8 mouse cellular contexts compared by ENCODE assay signal in the genomic region with DNA sequence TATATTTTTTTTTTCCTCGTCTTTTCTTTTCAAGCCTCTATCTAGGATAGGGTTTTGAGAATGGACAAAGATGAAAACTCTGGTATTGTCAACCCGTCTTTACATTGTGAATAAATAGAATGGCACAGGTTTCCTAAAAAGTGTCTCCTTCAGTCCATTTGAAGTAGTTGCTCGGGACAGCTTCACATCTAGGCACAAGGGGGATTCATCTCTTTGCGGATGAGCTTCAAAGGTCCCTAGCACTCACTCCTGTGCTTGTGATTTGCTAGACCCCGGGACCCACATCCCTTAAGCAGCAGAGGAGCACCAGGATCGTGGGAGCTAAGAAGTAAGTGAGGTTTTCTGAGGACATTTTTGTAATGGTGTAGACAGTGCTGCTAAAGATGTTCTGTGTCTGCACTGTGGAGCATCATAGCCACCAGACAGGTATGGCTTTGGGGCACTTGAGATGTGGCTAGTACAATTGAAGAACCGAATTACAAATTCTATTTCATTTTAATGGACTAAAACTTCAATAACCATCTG. TPM values are rescaled to one million over a fixed set of nuclear protein-coding genes. Genes with fewer than 3 reads are reported as not detected.
DNase-seq lines count a peak whose midpoint lies in the region; ATAC-seq and TF ChIP-seq lines count a peak whose summit lies in the region.

No protein-coding gene starts in this region.

- 7% methylated on average over 7 of the region's 7 CpGs for WGBS in thymus, adult 2 months
- 12% methylated on average over 7 of the region's 7 CpGs for WGBS in intestine, embryonic 15.5 days
- 17% methylated on average over 7 of the region's 7 CpGs for WGBS in neural tube, embryonic 13.5 days

- ATAC-seq in CD4-positive, CD25-positive, alpha-beta regulatory T cell, adult 4 months, result no peak
- no peak for ATAC-seq in intestine, embryonic 15.5 days
- peak; percentile 8; the same call in 1 of the 2 replicates for ATAC-seq in neural tube, embryonic 13.5 days (ENCODE audit: low read depth)

- DNase-seq in CD4-positive, CD25-positive, alpha-beta regulatory T cell, adult 2 months (ENCODE audit: low read depth, low spot score), result peak; percentile 16
- peak; percentile 8 for DNase-seq in thymus, adult 2 months
- no peak for DNase-seq in thymus, adult 18-20 months
- no peak for DNase-seq in gastrocnemius, postnatal 25 days
- no peak for DNase-seq in frontal cortex, postnatal 36 days (ENCODE audit: low spot score in 2 of 2)

- TF ChIP-seq POLR2A in thymus, adult 2 months (IDR thresholded peaks at IDR 0.05; ENCODE audit: control insufficient read depth, extremely low read depth, insufficient read depth, low read length, poor library complexity), result no peak

- H3K27me3 ChIP-seq in thymus, adult 2 months (ENCODE audit: control insufficient read depth, insufficient read depth, low read length), result no peaks in the 10 kb centered on the region
- no peaks in the 10 kb centered on the region for H3K27me3 ChIP-seq in intestine, embryonic 15.5 days (replicated peaks)
- H3K27me3 ChIP-seq in neural tube, embryonic 13.5 days, result no peaks in the 10 kb centered on the region

- peak overlapping the region; percentile 80 for H3K4me2 ChIP-seq in intestine, embryonic 15.5 days (replicated peaks)
- H3K4me2 ChIP-seq in neural tube, embryonic 13.5 days, result peak overlapping the region; percentile 88

- peak overlapping the region; percentile 48 for H3K4me3 ChIP-seq in thymus, adult 2 months (ENCODE audit: control insufficient read depth, insufficient read depth, low read length)
- H3K4me3 ChIP-seq in intestine, embryonic 15.5 days (replicated peaks), result peak overlapping the region; percentile 50
- peak overlapping the region; percentile 55 for H3K4me3 ChIP-seq in neural tube, embryonic 13.5 days

- TF ChIP-seq CTCF in thymus, adult 2 months (IDR thresholded peaks at IDR 0.05; ENCODE audit: borderline replicate concordance, control insufficient read depth, extremely low read depth, insufficient read depth, low read length, poor library complexity), result no peak

- peaks cover 9% of the 10 kb centered on the region for H3K4me1 ChIP-seq in thymus, adult 2 months (replicated peaks; ENCODE audit: control insufficient read depth, insufficient read depth, low read length)
- 0 out of 2 replicates have a peak, but pooled peaks cover 10% of the 10 kb centered on the region for H3K4me1 ChIP-seq in intestine, embryonic 15.5 days (replicated peaks)
- peaks cover 20% of the 10 kb centered on the region for H3K4me1 ChIP-seq in neural tube, embryonic 13.5 days (replicated peaks)

- no peaks in the 10 kb centered on the region for H3K36me3 ChIP-seq in thymus, adult 2 months (ENCODE audit: control insufficient read depth, insufficient read depth, low read length)
- H3K36me3 ChIP-seq in intestine, embryonic 15.5 days, result no peaks in the 10 kb centered on the region
- no peaks in the 10 kb centered on the region for H3K36me3 ChIP-seq in neural tube, embryonic 13.5 days

- peak overlapping the region; percentile 56; the same call in 1 of the 2 replicates for H3K27ac ChIP-seq in thymus, adult 2 months (ENCODE audit: control insufficient read depth, insufficient read depth, low read length)
- no peak overlapping the region for H3K27ac ChIP-seq in intestine, embryonic 15.5 days
- H3K27ac ChIP-seq in neural tube, embryonic 13.5 days (replicated peaks), result no peak overlapping the region

- peak overlapping the region; percentile 58 for H3K9ac ChIP-seq in intestine, embryonic 15.5 days
- H3K9ac ChIP-seq in neural tube, embryonic 13.5 days, result peak overlapping the region; percentile 83

- H3K9me3 ChIP-seq in intestine, embryonic 15.5 days, result no peaks in the 10 kb centered on the region
- no peaks in the 10 kb centered on the region for H3K9me3 ChIP-seq in neural tube, embryonic 13.5 days

RNA-seq across cellular contexts. Expression of gene Zfp512, which starts 0.7 kb away (rescaled TPM):
- polyA plus RNA-seq in CD4-positive, CD25-positive, alpha-beta regulatory T cell, adult 4 months (2017; shearing (Covaris generic)), result 10 to 100 TPM; 37.1 to 50.1 TPM
- 25.3 and 27.1 TPM in 2 replicates for polyA plus RNA-seq in thymus, adult 2 months (2012; rRNA removed)
- 37.6 and 40.1 TPM in 2 replicates for polyA plus RNA-seq in intestine, embryonic 15.5 days (2015; fragmentation: Nextera tagmentation; extraction: Ambion mirVana)
- polyA plus RNA-seq in neural tube, embryonic 13.5 days (2015; fragmentation: Nextera tagmentation; extraction: Ambion mirVana), result 103 and 109 TPM in 2 replicates
- 10 to 100 TPM in 1 of 2 experiments, 1 to 10 TPM in 1; 9.2 to 10.0 TPM for total RNA-seq in gastrocnemius, postnatal 25 days (2021)

RNA-seq across cellular contexts. Expression of gene 4930548H24Rik, which starts 32.6 kb away (rescaled TPM):
- polyA plus RNA-seq in CD4-positive, CD25-positive, alpha-beta regulatory T cell, adult 4 months (2017; shearing (Covaris generic)), result under 1 TPM in 1 of 2 experiments, not detected in 1; 0.71 TPM
- polyA plus RNA-seq in thymus, adult 2 months (2012; rRNA removed), result 0.04 and 0.05 TPM in 2 replicates
- polyA plus RNA-seq in intestine, embryonic 15.5 days (2015; fragmentation: Nextera tagmentation; extraction: Ambion mirVana), result not detected in 2 replicates
- not detected in 2 replicates for polyA plus RNA-seq in neural tube, embryonic 13.5 days (2015; fragmentation: Nextera tagmentation; extraction: Ambion mirVana)
- total RNA-seq in gastrocnemius, postnatal 25 days (2021), result not detected

RNA-seq across cellular contexts. Expression of gene Gpn1, which starts 41.6 kb away (rescaled TPM):
- 10 to 100 TPM; 48.2 to 60.4 TPM for polyA plus RNA-seq in CD4-positive, CD25-positive, alpha-beta regulatory T cell, adult 4 months (2017; shearing (Covaris generic))
- polyA plus RNA-seq in thymus, adult 2 months (2012; rRNA removed), result 15.4 and 19.3 TPM in 2 replicates
- polyA plus RNA-seq in intestine, embryonic 15.5 days (2015; fragmentation: Nextera tagmentation; extraction: Ambion mirVana), result 47.9 and 54.5 TPM in 2 replicates
- polyA plus RNA-seq in neural tube, embryonic 13.5 days (2015; fragmentation: Nextera tagmentation; extraction: Ambion mirVana), result 68.5 and 76.7 TPM in 2 replicates
- 10 to 100 TPM; 15.7 to 15.8 TPM for total RNA-seq in gastrocnemius, postnatal 25 days (2021)

Comparison
In these comparisons a context has a peak if more than half of its experiments do, and no peak if none do; other contexts are left out.
1. DNase-seq: peak in CD4-positive, CD25-positive, alpha-beta regulatory T cell, adult 2 months (single experiment) and thymus, adult 2 months (single experiment); none in thymus, adult 18-20 months (0 of 2), gastrocnemius, postnatal 25 days (single experiment) and frontal cortex, postnatal 36 days (0 of 2).
2. Peak in every context shown above with its lines, with median percentiles within 50 percentile points of each other: H3K4me3 ChIP-seq.